Mouse (Mus musculus): Measurements from ENCODE around the gene Psap.

DNA sequence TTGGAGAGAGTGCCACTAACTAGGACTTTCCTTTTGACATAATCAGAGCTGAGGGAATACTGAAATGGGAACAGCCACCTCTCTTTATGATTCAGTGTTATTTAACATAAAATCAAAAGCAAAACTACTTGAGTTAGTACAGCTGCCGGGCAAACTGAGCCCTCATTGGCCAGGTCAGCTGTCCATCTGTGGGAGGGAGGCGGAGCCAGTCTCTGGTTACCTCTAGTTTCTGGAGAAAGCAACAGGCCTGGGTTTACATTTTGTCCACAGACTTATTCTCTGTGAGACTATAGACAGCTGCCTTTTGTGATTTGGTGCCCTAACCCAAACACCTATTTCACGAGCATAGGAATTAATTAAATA, 73.4 kb downstream of the Psap start:
- TF ChIP-seq POLR2A (IDR thresholded peaks at IDR 0.05; ENCODE audit: borderline replicate concordance, extremely low read depth, insufficient read depth, insufficient read length, poor library complexity, severe bottlenecking): no peak
- TF ChIP-seq CTCF (IDR thresholded peaks at IDR 0.05; ENCODE audit: borderline replicate concordance, extremely low read depth, insufficient read depth, insufficient read length): no peak
